Mouse (Mus musculus): ENCODE results near the gene Ccndbp1. TPM values are rescaled to one million over a fixed set of nuclear protein-coding genes. Genes with fewer than 3 reads are reported as not detected.

The Ccndbp1 gene
- polyA plus RNA-seq (2012; ENCODE audit: low replicate concordance): 4.8 and 9.9 TPM in 2 replicates

GRCm38 (mm10) chr2:121007925-121008663, at the start of gene Ccndbp1:
TSS of gene Ccndbp1 (plus strand) at chr2:121008403.

GRCm38 (mm10) chr2:120970559-120971080, 37.6 kb upstream of the Ccndbp1 start, which contains the start of gene Ubr1:
TSS of gene Ubr1 (minus strand) at chr2:120970715.

GRCm38 (mm10) chr2:120976990-120977925, 30.9 kb upstream of the Ccndbp1 start, which contains the start of gene Tmem62:
TSS of gene Tmem62 (plus strand) at chr2:120977017.

GRCm38 (mm10) chr2:121036733-121037341, 28.6 kb downstream of the Ccndbp1 start, which contains the start of gene Epb42:
TSS of gene Epb42 (minus strand) at chr2:121037072.

Other genes starting within 250 kb of the Ccndbp1 start
- gene Cdan1, start 158.3 kb upstream of the Ccndbp1 start, polyA plus RNA-seq (2012; ENCODE audit: low replicate concordance): 154 and 165 TPM in 2 replicates
- 2.7 and 3.0 TPM in 2 replicates for gene Ttbk2, start 157.8 kb upstream of the Ccndbp1 start, polyA plus RNA-seq (2012; ENCODE audit: low replicate concordance)
- gene Ubr1, start 37.7 kb upstream of the Ccndbp1 start, polyA plus RNA-seq (2012; ENCODE audit: low replicate concordance): 4.0 and 39.1 TPM in 2 replicates
- gene Tmem62, start 31.4 kb upstream of the Ccndbp1 start, polyA plus RNA-seq (2012; ENCODE audit: low replicate concordance): 3.5 and 5.2 TPM in 2 replicates
- gene Epb42, start 28.7 kb downstream of the Ccndbp1 start, polyA plus RNA-seq (2012; ENCODE audit: low replicate concordance): 27.4 and 43.0 TPM in 2 replicates
- gene Tgm5, start 77.4 kb downstream of the Ccndbp1 start, polyA plus RNA-seq (2012; ENCODE audit: low replicate concordance): not detected in 2 replicates
- not detected in 2 replicates for gene Tgm7, start 101.4 kb downstream of the Ccndbp1 start, polyA plus RNA-seq (2012; ENCODE audit: low replicate concordance)
- gene Adal, start 132.0 kb downstream of the Ccndbp1 start, polyA plus RNA-seq (2012; ENCODE audit: low replicate concordance): 2.4 and 3.2 TPM in 2 replicates
- 11.7 and 13.5 TPM in 2 replicates for gene Lcmt2, start 132.2 kb downstream of the Ccndbp1 start, polyA plus RNA-seq (2012; ENCODE audit: low replicate concordance)
- 4.2 and 28.8 TPM in 2 replicates for gene Tubgcp4, start 162.3 kb downstream of the Ccndbp1 start, polyA plus RNA-seq (2012; ENCODE audit: low replicate concordance)
- gene Zscan29, start 162.7 kb downstream of the Ccndbp1 start, polyA plus RNA-seq (2012; ENCODE audit: low replicate concordance): 12.7 and 13.2 TPM in 2 replicates